In genomic region chr8:109999974-110000373, GRCm38 (mm10) we compare ENCODE assay signal across 23 mouse cellular contexts. TPM values are rescaled to one million over a fixed set of nuclear protein-coding genes. Genes with fewer than 3 reads are reported as not detected.
"Had no signal": no experiment of that assay in that cellular context is flagged by ENCODE, and none has a peak within 500 bp of the region (broad histone marks: within the 10 kb centered on the region; RNA-seq: fewer than 3 reads in every experiment).

No protein-coding gene starts in this region.

- H3K27me3 ChIP-seq: neural tube, embryonic 13.5 days; neural tube, embryonic 15.5 days; stomach, embryonic 15.5 days had no signal

- H3K4me2 ChIP-seq: neural tube, embryonic 13.5 days; neural tube, embryonic 15.5 days; stomach, embryonic 15.5 days had no signal

- DNase-seq: retina, postnatal 1 day; right cerebral cortex, adult 18-20 months; right cerebral cortex, postnatal 14 days; right cerebral cortex, postnatal 25 days; right cerebral cortex, postnatal 4 days; spleen, adult 18-20 months; thymus, adult 18-20 months; thymus, adult 2 months; thymus, postnatal 14 days; thymus, postnatal 25 days; thymus, postnatal 36 days; thymus, postnatal 4 days had no signal

- H3K4me3 ChIP-seq: neural tube, embryonic 13.5 days; neural tube, embryonic 15.5 days; stomach, embryonic 15.5 days had no signal

- H3K4me1 ChIP-seq: neural tube, embryonic 13.5 days; neural tube, embryonic 15.5 days; stomach, embryonic 15.5 days had no signal

- H3K9me3 ChIP-seq: neural tube, embryonic 13.5 days; neural tube, embryonic 15.5 days; stomach, embryonic 15.5 days had no signal

- H3K36me3 ChIP-seq: neural tube, embryonic 13.5 days; neural tube, embryonic 15.5 days; stomach, embryonic 15.5 days had no signal

- H3K27ac ChIP-seq: neural tube, embryonic 13.5 days; neural tube, embryonic 15.5 days; stomach, embryonic 15.5 days; stomach, postnatal 0 days had no signal

- H3K9ac ChIP-seq: neural tube, embryonic 13.5 days; neural tube, embryonic 15.5 days; stomach, embryonic 15.5 days had no signal

RNA-seq across cellular contexts. Expression of gene Tat, which starts 9.7 kb away (rescaled TPM):
- total RNA-seq: neutrophil, adult 5-6 weeks had no signal
- polyA plus RNA-seq: neural tube, embryonic 13.5 days; neural tube, embryonic 14.5 days; neural tube, embryonic 15.5 days; small intestine, adult 2 months; spleen, adult 2 months; stomach, embryonic 14.5 days; stomach, embryonic 15.5 days; stomach, embryonic 16.5 days had no signal

RNA-seq across cellular contexts. Expression of gene Marveld3, which starts 38.0 kb away (rescaled TPM):
- total RNA-seq: neutrophil, adult 5-6 weeks had no signal

RNA-seq across cellular contexts. Expression of gene Chst4, which starts 39.6 kb away (rescaled TPM):
- total RNA-seq: neutrophil, adult 5-6 weeks had no signal
- polyA plus RNA-seq: neural tube, embryonic 13.5 days; neural tube, embryonic 14.5 days; neural tube, embryonic 15.5 days; thymus, postnatal 0 days had no signal
